Mouse (Mus musculus) hindbrain, embryonic 10.5 days (tissue): ENCODE results near the gene Plxnb2. TPM values are rescaled to one million over a fixed set of nuclear protein-coding genes. Genes with fewer than 3 reads are reported as not detected.
A peak's percentile ranks its signal among the peaks of the same experiment; 100 is the strongest.

ENCODE experiments used
- DNase-seq: peaks from one replicate; pipeline ENCODE4 v3.0.0-alpha.2; 2017; ENCODE audit warnings: low spot score
- H3K27ac ChIP-seq: fragments of 300-500 bp; sonication (generic); 2 replicates; pipeline ENCODE4 v1.5.1; 2016; ENCODE audit warnings: mild to moderate bottlenecking, moderate library complexity
- H3K27me3 ChIP-seq: fragments of 300-500 bp; sonication (generic); 2 replicates; pipeline ENCODE4 v1.6.1; 2016; ENCODE audit warnings: mild to moderate bottlenecking; ENCODE audit not compliant: poor library complexity, insufficient read depth, severe bottlenecking
- H3K36me3 ChIP-seq: fragments of 300-500 bp; sonication (generic); 2 replicates; pipeline ENCODE4 v1.6.1; 2016; ENCODE audit warnings: mild to moderate bottlenecking, moderate library complexity
- H3K4me1 ChIP-seq: fragments of 300-500 bp; sonication (generic); replicated peaks from 2 replicates; pipeline ENCODE4 v1.6.1; 2016; ENCODE audit warnings: mild to moderate bottlenecking
- H3K4me3 ChIP-seq: fragments of 300-500 bp; sonication (generic); 2 replicates; pipeline ENCODE4 v1.5.1; 2016; ENCODE audit warnings: mild to moderate bottlenecking, moderate library complexity
- H3K9me3 ChIP-seq: fragments of 300-500 bp; sonication (generic); 2 replicates; pipeline ENCODE4 v1.6.1; 2016; ENCODE audit warnings: mild to moderate bottlenecking, moderate library complexity
- WGBS: fragments of 180-500 bp; shearing (Covaris S2); methylation state at CpG from one replicate; pipeline ENCODE4 v1.1.7; 2016; 5-methylcytosine and 5-hydroxymethylcytosine counted together
- polyA plus RNA-seq: library from polyadenylated mRNA; unstranded; fragments of >200 nt; fragmentation: Nextera tagmentation; extraction: Ambion mirVana; gene quantifications from 2 replicates; pipeline ENCODE4 v1.2.1, GENCODE M21; 2016

Plxnb2 gene
- 133 and 155 TPM in 2 replicates for polyA plus RNA-seq

DNA sequence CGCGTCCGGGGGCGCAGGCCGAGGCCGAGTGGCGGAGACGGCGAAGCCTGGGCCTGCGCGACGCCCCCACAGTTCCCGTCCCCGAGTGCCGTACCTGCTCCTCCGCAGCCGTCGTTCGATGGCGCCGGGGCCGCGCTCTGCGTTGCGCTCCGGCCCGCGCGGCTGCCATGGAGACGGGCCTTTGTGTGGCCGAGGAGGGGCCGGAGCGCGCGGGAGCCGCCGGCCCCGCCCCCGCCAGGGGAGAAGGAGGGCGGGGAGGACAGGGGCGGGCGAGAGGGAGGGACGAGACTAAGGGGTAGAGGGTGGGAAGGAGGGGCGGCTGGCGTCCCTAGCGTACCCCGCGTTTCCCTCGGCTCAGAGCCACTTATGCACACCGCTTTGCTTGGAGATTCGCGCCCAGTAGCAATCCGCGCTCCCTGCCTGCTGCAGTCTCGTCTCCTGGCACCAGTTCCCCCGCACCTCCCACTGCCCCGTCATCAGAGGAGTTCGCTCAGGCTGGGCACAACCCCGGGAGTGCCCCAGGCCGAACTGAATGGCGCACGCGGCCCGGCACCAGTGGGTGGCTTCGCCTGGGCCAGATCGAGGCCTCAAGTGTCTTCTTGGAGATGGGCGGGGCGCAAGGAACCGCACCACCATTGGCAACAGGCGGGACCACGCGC lies at the start of gene Plxnb2:
Gene Plxnb2, minus strand, starts transcription at position 218 of the 659 bp plus-strand sequence.
- under 1% methylated on average over 72 of the region's 72 CpGs for whole genome bisulfite sequencing
- DNase-seq, result peak; percentile 90
- H3K9me3 ChIP-seq, result no peaks in the 10 kb centered on the region
- H3K4me3 ChIP-seq, result peak within 1 kb of the TSS; percentile 87
- H3K27me3 ChIP-seq, result no peaks in the 10 kb centered on the region
- peaks cover 87% of the 10 kb centered on the region for H3K4me1 ChIP-seq
- H3K36me3 ChIP-seq, result peaks cover 21% of the 10 kb centered on the region
- H3K27ac ChIP-seq, result peak within 1 kb of the TSS; percentile 99

DNA sequence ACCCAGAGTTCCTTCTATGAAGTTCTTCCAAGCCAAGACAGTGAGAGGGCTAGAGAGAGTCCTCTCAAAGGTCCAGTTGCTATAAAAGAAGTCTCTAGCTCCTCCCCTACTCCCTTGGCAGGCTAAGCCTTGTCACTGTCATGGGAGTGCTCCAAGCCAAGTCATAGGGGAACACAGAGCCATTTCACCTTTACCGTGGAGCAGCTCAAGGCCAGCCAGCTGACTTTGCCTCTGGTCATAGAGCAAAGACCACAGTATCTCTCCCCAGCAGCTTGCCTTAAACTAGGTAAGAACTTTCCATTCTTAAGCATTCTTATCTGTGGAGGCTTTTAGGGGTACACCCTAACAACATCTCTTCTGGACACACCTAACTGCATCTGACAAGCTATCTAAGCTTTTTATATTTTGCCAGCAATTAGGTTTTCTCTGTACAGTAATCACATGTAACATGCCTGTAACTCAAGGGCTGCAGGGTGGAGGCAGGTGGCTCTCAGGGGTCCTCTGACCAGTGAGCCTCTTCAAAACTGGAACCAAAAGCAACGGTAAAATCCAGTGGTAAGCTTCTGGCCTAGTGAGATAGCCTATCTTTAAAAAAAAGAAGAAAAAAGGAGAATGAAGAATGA lies 35.1 kb upstream of the Plxnb2 start:
- Histone ChIP-seq H3K27me3 (no peaks in the 10 kb centered on the region), H3K36me3 (peaks cover 24% of the 10 kb centered on the region), H3K27ac (no peak overlapping the region), H3K4me3 (no peak overlapping the region), H3K4me1 (peaks cover 25% of the 10 kb centered on the region), H3K9me3 (peaks cover 5% of the 10 kb centered on the region; the same call in 1 of the 2 replicates)
- 90% methylated on average over 2 of the region's 2 CpGs for WGBS
- DNase-seq, result no peak

DNA sequence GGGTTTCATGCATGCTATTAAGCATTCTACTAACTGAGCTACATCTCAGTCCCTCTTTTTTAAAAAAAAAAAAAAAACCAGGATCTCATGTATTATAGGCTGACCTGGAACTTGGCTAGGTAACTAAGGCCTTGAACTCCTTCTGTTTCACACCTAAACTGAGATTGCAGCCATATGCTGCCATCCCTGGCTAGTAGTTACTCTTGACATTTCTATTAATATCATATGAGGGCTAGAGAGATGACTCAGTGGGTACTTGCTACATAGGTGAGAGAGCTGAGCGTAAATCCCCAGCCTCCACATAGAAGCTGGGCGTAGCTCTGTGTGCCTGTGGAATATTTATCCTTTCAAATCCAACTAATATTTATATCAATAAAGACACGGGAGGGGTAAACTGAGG lies 34.4 kb upstream of the Plxnb2 start:
- no peak for DNase-seq
- Histone ChIP-seq H3K9me3 (peaks cover 5% of the 10 kb centered on the region; the same call in 1 of the 2 replicates), H3K4me3 (no peak overlapping the region), H3K4me1 (peaks cover 30% of the 10 kb centered on the region), H3K36me3 (peaks cover 24% of the 10 kb centered on the region), H3K27ac (no peak overlapping the region), H3K27me3 (no peaks in the 10 kb centered on the region)
- 94% methylated on average over 3 of the region's 3 CpGs for WGBS

DNA sequence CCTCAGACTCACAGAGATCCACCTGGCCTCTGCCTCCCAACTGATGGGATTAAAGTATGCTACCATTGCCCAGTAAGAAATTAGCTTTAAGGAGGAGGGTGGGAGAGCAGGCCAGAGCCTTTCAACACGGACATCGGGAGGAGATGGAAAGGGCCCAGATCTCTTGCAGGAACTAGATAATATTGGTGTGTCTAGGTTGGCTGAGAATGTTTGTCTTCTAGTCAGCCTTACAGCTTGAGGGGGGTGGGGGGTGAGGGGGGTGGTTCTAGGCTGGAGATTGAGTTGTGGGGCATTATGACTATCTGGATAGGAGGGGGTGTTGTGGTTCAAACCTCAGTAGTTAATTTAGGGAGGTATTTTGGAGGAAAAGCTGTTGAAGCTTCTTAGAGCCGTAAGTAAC lies 32.9 kb upstream of the Plxnb2 start:
- H3K9me3 ChIP-seq, result peaks cover 5% of the 10 kb centered on the region; the same call in 1 of the 2 replicates
- no peaks in the 10 kb centered on the region for H3K27me3 ChIP-seq
- no peak overlapping the region for H3K4me3 ChIP-seq
- no peak overlapping the region; the same call in 1 of the 2 replicates for H3K27ac ChIP-seq
- H3K4me1 ChIP-seq, result peaks cover 32% of the 10 kb centered on the region
- peaks cover 24% of the 10 kb centered on the region for H3K36me3 ChIP-seq
- no peak for DNase-seq
- WGBS, result 94% methylated on average over 3 of the region's 3 CpGs

DNA sequence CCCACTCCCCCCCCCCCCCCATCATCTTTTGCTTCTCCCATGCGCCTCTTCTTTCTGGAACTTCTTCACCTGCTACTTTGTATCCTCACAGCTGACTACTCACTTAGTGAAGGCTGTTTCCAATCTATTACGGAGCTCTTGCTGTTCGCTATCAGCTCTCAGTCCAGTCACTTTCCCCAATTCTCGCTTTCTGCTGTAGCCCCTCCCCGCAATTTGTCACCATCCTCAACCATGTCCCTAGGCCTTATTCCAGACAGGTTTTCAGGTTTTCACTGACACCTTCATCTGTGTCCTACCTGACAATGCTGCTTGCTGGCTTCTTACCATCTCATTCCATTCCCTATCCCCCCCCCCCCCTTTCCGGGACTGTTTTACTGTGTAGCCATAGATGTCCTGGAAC lies 31.9 kb upstream of the Plxnb2 start:
- H3K9me3 ChIP-seq, result peaks cover 5% of the 10 kb centered on the region; the same call in 1 of the 2 replicates
- 58% methylated on average over 6 of the region's 6 CpGs for WGBS
- no peaks in the 10 kb centered on the region for H3K27me3 ChIP-seq
- H3K4me1 ChIP-seq, result peaks cover 32% of the 10 kb centered on the region
- DNase-seq, result no peak
- H3K4me3 ChIP-seq, result peak overlapping the region; percentile 91
- H3K36me3 ChIP-seq, result peaks cover 23% of the 10 kb centered on the region
- peak overlapping the region; percentile 99 for H3K27ac ChIP-seq

DNA sequence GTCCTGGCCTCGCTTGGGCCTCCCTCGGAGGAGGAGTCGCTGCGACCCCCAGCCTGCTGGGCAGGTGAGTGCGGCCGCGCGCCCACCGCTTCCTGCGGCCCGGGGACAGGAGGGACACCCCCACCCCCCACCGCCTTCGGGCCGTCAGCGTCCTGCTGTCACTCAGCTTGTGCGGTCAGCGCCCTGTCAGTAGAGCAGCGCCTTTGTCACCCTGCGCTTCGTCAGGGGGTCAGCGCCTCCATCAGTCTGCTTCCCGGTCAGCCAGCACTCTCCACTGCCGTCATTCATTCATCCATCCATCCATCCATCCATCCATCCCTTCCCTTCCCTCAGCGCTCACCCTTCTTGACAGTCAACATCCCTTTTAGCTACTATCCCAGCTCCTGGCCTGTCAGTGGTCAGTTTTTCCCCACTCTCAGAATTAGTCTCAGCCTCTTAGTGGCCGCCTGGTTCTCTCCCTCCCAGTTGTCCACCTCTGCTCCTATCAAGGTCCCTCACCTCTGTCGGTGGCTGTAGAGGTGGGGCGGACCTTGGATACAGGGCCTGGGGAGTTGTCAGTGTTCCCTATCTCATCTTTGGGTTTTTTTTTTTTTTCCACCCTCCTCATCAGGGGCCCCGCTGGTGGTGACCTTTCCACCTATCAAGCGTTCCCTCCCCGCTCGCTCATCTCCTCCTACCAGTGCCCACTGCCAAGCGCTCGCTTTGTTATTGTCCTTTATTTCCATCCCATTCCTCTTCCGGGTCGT lies 31.3 kb upstream of the Plxnb2 start:
- Histone ChIP-seq H3K9me3 (peaks cover 5% of the 10 kb centered on the region; the same call in 1 of the 2 replicates), H3K36me3 (peaks cover 17% of the 10 kb centered on the region), H3K4me3 (peak overlapping the region; percentile 91), H3K27ac (peak overlapping the region; percentile 99), H3K27me3 (no peaks in the 10 kb centered on the region), H3K4me1 (peaks cover 32% of the 10 kb centered on the region)
- DNase-seq, result no peak
- WGBS, result 1% methylated on average over 35 of the region's 35 CpGs

DNA sequence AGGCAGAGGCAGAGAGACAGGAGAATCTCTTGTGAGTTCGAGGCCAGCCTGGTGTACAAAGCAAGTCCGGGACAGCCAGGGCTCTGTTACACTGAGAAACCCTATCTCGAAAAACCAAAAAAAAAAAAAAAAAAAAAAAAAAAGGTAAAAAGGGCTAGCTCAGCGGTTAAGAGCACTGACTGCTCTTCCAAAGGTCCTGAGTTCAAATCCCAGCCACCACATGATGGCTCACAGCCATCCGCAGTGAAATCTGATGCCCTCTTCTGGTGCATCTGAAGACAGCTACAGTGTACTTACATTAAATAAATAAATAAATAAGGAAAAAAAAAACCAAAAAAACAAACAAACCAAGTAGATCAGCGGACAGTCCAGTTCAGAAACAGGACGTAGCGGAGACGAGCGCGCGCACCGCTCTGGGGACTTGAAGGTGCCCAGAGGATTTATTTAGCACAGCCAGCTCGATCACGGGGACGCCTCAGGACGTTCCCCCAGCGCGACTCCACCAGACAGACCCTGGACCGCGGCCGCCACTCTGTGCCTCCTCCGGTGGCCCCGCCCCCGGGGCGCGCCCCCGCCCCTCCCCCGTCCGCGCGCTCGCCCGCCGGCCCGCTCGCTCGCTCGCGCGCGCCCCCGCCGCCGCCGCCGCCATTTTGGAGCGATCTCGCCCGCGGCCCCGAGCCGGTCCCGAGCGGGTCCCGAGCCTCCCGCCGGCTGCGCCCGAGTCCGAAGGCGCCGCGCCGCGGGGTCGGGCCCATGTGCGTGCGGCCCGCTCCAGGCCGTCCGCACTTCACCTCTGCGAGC lies 30.5 kb upstream of the Plxnb2 start, which contains the start of gene Ppp6r2:
Gene Ppp6r2, plus strand, starts transcription at position 639 of the 801 bp plus-strand sequence.
- WGBS, result 3% methylated on average over 73 of the region's 73 CpGs
- H3K27ac ChIP-seq, result peak within 1 kb of the TSS; percentile 99

DNA sequence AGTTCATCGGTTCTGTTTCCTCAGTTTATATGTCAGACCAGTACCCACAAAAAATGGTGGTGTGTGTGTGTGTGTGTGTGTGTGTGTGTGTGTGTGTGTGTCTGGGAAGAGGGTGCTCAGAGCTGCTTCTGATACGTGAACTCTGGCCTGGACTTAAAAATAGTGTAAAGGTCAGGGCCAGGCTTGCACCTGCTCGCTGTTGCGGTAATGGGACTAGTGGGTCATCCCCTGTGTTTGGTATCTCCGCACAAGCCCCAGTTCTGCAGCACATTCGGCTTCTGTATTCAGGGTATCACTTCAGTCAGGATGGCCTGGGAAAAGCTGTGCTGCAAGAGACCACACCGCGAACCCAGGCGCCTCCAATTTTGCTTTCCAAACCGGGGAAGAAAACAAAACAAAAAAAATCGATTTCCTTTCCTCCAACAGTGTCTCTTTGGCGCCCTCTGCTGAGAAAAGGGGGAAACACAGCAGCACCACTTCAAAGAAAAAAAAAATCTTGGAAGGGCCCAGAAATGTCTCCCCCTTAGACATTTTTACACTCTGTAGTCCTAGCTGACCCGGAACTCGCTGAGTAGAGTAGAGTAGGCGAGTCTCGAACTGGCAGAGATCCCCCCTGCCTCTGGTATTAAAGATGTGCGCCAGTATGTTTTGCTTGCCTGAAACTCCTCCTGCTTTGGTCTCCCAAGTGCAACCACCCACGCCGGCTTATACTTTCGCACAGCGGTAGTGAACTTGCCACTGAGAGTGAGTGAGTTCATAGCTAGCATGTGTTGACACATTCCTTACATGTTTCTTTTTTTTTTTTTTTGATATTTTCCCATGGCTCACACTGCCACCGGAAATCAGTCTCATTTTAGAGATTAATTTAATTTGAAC lies 29.5 kb upstream of the Plxnb2 start:
- Histone ChIP-seq H3K27me3 (no peaks in the 10 kb centered on the region), H3K27ac (peak overlapping the region; percentile 88), H3K4me1 (peaks cover 32% of the 10 kb centered on the region), H3K4me3 (peak overlapping the region; percentile 45), H3K36me3 (no peaks in the 10 kb centered on the region), H3K9me3 (no peaks in the 10 kb centered on the region)
- peak; percentile 88 for DNase-seq
- 23% methylated on average over 22 of the region's 22 CpGs for WGBS

More for the DNA sequence above, 30.5 kb upstream of the Plxnb2 start, which contains the start of gene Ppp6r2:
- Histone ChIP-seq H3K9me3 (no peaks in the 10 kb centered on the region), H3K4me1 (peaks cover 32% of the 10 kb centered on the region), H3K36me3 (peaks cover 9% of the 10 kb centered on the region), H3K27me3 (no peaks in the 10 kb centered on the region), H3K4me3 (peak within 1 kb of the TSS; percentile 91)
- DNase-seq, result peak; percentile 86

DNA sequence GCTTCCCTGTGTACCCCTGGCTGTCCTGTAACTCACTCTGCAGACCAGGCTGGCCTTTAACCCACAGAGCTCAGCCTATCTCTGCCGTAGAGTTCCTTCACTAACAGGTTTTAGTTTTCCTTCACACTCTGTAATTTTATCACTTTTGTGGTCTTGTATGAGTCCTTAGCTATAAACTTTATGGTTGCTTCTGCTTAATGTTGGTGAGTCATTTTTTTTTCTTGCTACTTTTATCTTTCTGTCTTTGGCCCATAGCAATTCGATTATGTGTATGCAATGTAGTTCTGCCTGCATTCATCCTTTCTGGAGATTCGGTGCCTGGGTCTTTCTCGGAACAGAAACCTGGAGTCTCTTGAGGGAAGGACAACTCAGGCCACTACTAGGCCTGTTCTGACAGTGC lies 26.9 kb upstream of the Plxnb2 start:
- no peak for DNase-seq
- Histone ChIP-seq H3K4me1 (peaks cover 16% of the 10 kb centered on the region), H3K9me3 (peaks cover 11% of the 10 kb centered on the region), H3K27ac (no peak overlapping the region), H3K27me3 (no peaks in the 10 kb centered on the region), H3K36me3 (no peaks in the 10 kb centered on the region), H3K4me3 (no peak overlapping the region)
- 88% methylated on average over 4 of the region's 4 CpGs for WGBS

DNA sequence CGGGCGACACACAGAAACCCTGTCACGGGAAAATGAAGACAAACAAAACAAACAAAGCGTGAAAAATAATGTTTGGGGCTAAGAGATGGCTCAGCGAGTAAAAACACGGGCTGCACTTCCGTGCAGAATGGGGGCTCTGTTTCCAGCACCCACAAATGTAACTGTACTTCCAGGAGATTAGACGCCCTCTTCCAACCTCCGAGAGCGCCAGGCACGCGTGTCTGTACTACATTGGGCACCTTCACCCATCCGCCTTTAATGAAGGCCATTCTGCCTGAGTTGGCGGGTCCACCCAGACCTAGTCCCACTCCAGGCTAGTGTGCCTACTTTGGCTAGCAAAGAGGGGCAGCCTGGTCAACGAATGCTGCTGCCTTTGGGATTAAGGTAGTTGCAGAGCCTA lies 16.5 kb upstream of the Plxnb2 start:
- Histone ChIP-seq H3K4me1 (peaks cover 23% of the 10 kb centered on the region), H3K36me3 (peaks cover 15% of the 10 kb centered on the region), H3K9me3 (peaks cover 3% of the 10 kb centered on the region), H3K4me3 (peak overlapping the region; percentile 95), H3K27me3 (no peaks in the 10 kb centered on the region), H3K27ac (peak overlapping the region; percentile 100)
- DNase-seq, result no peak
- WGBS, result 75% methylated on average over 15 of the region's 15 CpGs

DNA sequence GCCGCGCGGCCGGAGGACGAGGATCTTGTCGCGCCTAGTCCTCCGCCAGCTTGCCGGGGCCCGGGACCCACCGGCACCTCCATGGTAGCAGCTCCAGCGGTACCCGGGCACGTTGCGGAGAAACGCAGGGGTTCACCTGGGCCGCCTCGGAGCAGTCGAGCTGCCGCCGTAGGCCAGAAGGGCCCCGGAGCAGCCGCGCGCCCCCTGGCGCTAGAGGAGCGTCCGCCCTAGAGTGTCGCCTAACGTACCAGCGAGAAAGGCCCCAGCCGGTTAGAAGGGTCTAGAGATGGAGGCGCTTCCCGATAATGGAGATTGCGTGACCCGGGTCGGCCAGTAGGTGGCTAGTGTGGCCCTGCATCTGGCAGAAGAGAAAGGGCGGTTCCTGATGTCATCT lies 15.7 kb upstream of the Plxnb2 start, which contains the start of gene Dennd6b:
Gene Dennd6b, minus strand, starts transcription at position 184 of the 394 bp plus-strand sequence.
- DNase-seq, result peak; percentile 97
- Histone ChIP-seq H3K9me3 (no peaks in the 10 kb centered on the region), H3K4me3 (peak within 1 kb of the TSS; percentile 95), H3K36me3 (peaks cover 19% of the 10 kb centered on the region), H3K27ac (peak within 1 kb of the TSS; percentile 100), H3K4me1 (peaks cover 23% of the 10 kb centered on the region), H3K27me3 (no peaks in the 10 kb centered on the region)
- WGBS, result under 1% methylated on average over 38 of the region's 38 CpGs
